Mouse (Mus musculus): Measurements from ENCODE around the gene Madcam1. TPM values are rescaled to one million over a fixed set of nuclear protein-coding genes. Genes with fewer than 3 reads are reported as not detected.

The Madcam1 gene
- not detected in 2 replicates for polyA plus RNA-seq (2012; rRNA removed)

- TF ChIP-seq CTCF (IDR thresholded peaks at IDR 0.05; ENCODE audit: extremely low read depth, insufficient read depth, low read length) (peak; percentile 75), POLR2A (IDR thresholded peaks at IDR 0.05; ENCODE audit: extremely low read depth, insufficient read depth, low read length) (no peak)
- Histone ChIP-seq H3K4me3 (ENCODE audit: insufficient read depth, low read length) (no peak within 1 kb of the TSS), H3K4me1 (ENCODE audit: control insufficient read depth, insufficient read depth, low read length) (0 out of 2 replicates have a peak, but pooled peaks cover 2% of the 10 kb centered on the region), H3K27ac (ENCODE audit: insufficient read depth, low read length) (no peak within 1 kb of the TSS)
Measured at GRCm38 (mm10) chr10:79664131-79664665, at the start of gene Madcam1. TSS of gene Madcam1 (plus strand) at chr10:79664559.

GRCm38 (mm10) chr10:79615860-79616259, 48.5 kb upstream of the Madcam1 start:
- H3K4me1 ChIP-seq (ENCODE audit: control insufficient read depth, insufficient read depth, low read length): 0 out of 2 replicates have a peak, but pooled peaks cover 2% of the 10 kb centered on the region
- H3K4me3 ChIP-seq (ENCODE audit: insufficient read depth, low read length): no peak overlapping the region
- TF ChIP-seq POLR2A (IDR thresholded peaks at IDR 0.05; ENCODE audit: extremely low read depth, insufficient read depth, low read length) (0 out of 2 replicates have a peak, but pooled peaks have one; percentile 6), CTCF (IDR thresholded peaks at IDR 0.05; ENCODE audit: extremely low read depth, insufficient read depth, low read length) (no peak)
- no peak overlapping the region for H3K27ac ChIP-seq (ENCODE audit: insufficient read depth, low read length)

- Histone ChIP-seq H3K27ac (ENCODE audit: insufficient read depth, low read length) (no peak overlapping the region), H3K4me3 (ENCODE audit: insufficient read depth, low read length) (no peak overlapping the region)
- TF ChIP-seq CTCF (IDR thresholded peaks at IDR 0.05; ENCODE audit: extremely low read depth, insufficient read depth, low read length) (no peak), POLR2A (IDR thresholded peaks at IDR 0.05; ENCODE audit: extremely low read depth, insufficient read depth, low read length) (no peak)
Measured at GRCm38 (mm10) chr10:79616376-79616775, 48.0 kb upstream of the Madcam1 start.

GRCm38 (mm10) chr10:79623950-79624349, 40.4 kb upstream of the Madcam1 start:
- Histone ChIP-seq H3K27ac (ENCODE audit: insufficient read depth, low read length) (no peak overlapping the region), H3K4me3 (ENCODE audit: insufficient read depth, low read length) (no peak overlapping the region), H3K4me1 (ENCODE audit: control insufficient read depth, insufficient read depth, low read length) (no peaks in the 10 kb centered on the region)
- TF ChIP-seq POLR2A (IDR thresholded peaks at IDR 0.05; ENCODE audit: extremely low read depth, insufficient read depth, low read length) (no peak), CTCF (IDR thresholded peaks at IDR 0.05; ENCODE audit: extremely low read depth, insufficient read depth, low read length) (no peak)

More at GRCm38 (mm10) chr10:79616376-79616775, 48.0 kb upstream of the Madcam1 start:
- 0 out of 2 replicates have a peak, but pooled peaks cover 2% of the 10 kb centered on the region for H3K4me1 ChIP-seq (ENCODE audit: control insufficient read depth, insufficient read depth, low read length)

- no peak for TF ChIP-seq POLR2A (IDR thresholded peaks at IDR 0.05; ENCODE audit: extremely low read depth, insufficient read depth, low read length)
- no peak for TF ChIP-seq CTCF (IDR thresholded peaks at IDR 0.05; ENCODE audit: extremely low read depth, insufficient read depth, low read length)
- Histone ChIP-seq H3K4me3 (ENCODE audit: insufficient read depth, low read length) (no peak overlapping the region), H3K4me1 (ENCODE audit: control insufficient read depth, insufficient read depth, low read length) (no peaks in the 10 kb centered on the region), H3K27ac (ENCODE audit: insufficient read depth, low read length) (no peak overlapping the region)
Measured at GRCm38 (mm10) chr10:79625398-79625797, 39.0 kb upstream of the Madcam1 start.

- no peak for TF ChIP-seq POLR2A (IDR thresholded peaks at IDR 0.05; ENCODE audit: extremely low read depth, insufficient read depth, low read length)
- no peak for TF ChIP-seq CTCF (IDR thresholded peaks at IDR 0.05; ENCODE audit: extremely low read depth, insufficient read depth, low read length)
Measured at GRCm38 (mm10) chr10:79626156-79626555, 38.2 kb upstream of the Madcam1 start.

GRCm38 (mm10) chr10:79628377-79628776, 36.0 kb upstream of the Madcam1 start:
- Histone ChIP-seq H3K4me1 (ENCODE audit: control insufficient read depth, insufficient read depth, low read length) (peaks cover 6% of the 10 kb centered on the region), H3K27ac (ENCODE audit: insufficient read depth, low read length) (no peak overlapping the region), H3K4me3 (ENCODE audit: insufficient read depth, low read length) (no peak overlapping the region)
- TF ChIP-seq POLR2A (IDR thresholded peaks at IDR 0.05; ENCODE audit: extremely low read depth, insufficient read depth, low read length) (no peak), CTCF (IDR thresholded peaks at IDR 0.05; ENCODE audit: extremely low read depth, insufficient read depth, low read length) (no peak)

More at GRCm38 (mm10) chr10:79626156-79626555, 38.2 kb upstream of the Madcam1 start:
- no peak overlapping the region for H3K27ac ChIP-seq (ENCODE audit: insufficient read depth, low read length)
- H3K4me3 ChIP-seq (ENCODE audit: insufficient read depth, low read length): no peak overlapping the region
- H3K4me1 ChIP-seq (ENCODE audit: control insufficient read depth, insufficient read depth, low read length): no peaks in the 10 kb centered on the region

GRCm38 (mm10) chr10:79631432-79631831, 32.9 kb upstream of the Madcam1 start:
- H3K27ac ChIP-seq (ENCODE audit: insufficient read depth, low read length): no peak overlapping the region

GRCm38 (mm10) chr10:79633006-79633777, 31.2 kb upstream of the Madcam1 start:
- no peak overlapping the region; the same call in 1 of the 2 replicates for H3K27ac ChIP-seq (ENCODE audit: insufficient read depth, low read length)
- H3K4me1 ChIP-seq (ENCODE audit: control insufficient read depth, insufficient read depth, low read length): peaks cover 7% of the 10 kb centered on the region
- no peak for TF ChIP-seq CTCF (IDR thresholded peaks at IDR 0.05; ENCODE audit: extremely low read depth, insufficient read depth, low read length)
- H3K4me3 ChIP-seq (ENCODE audit: insufficient read depth, low read length): no peak overlapping the region

More at GRCm38 (mm10) chr10:79631432-79631831, 32.9 kb upstream of the Madcam1 start:
- H3K4me1 ChIP-seq (ENCODE audit: control insufficient read depth, insufficient read depth, low read length): peaks cover 7% of the 10 kb centered on the region
- no peak overlapping the region for H3K4me3 ChIP-seq (ENCODE audit: insufficient read depth, low read length)
- TF ChIP-seq CTCF (IDR thresholded peaks at IDR 0.05; ENCODE audit: extremely low read depth, insufficient read depth, low read length): no peak
- TF ChIP-seq POLR2A (IDR thresholded peaks at IDR 0.05; ENCODE audit: extremely low read depth, insufficient read depth, low read length): no peak

- TF ChIP-seq POLR2A (IDR thresholded peaks at IDR 0.05; ENCODE audit: extremely low read depth, insufficient read depth, low read length) (no peak), CTCF (IDR thresholded peaks at IDR 0.05; ENCODE audit: extremely low read depth, insufficient read depth, low read length) (no peak)
- Histone ChIP-seq H3K4me1 (ENCODE audit: control insufficient read depth, insufficient read depth, low read length) (peaks cover 10% of the 10 kb centered on the region), H3K4me3 (ENCODE audit: insufficient read depth, low read length) (peak overlapping the region; percentile 58), H3K27ac (ENCODE audit: insufficient read depth, low read length) (no peak overlapping the region)
Measured at GRCm38 (mm10) chr10:79636287-79636686, 28.1 kb upstream of the Madcam1 start.
